Mouse (Mus musculus): ENCODE measurements around the gene Ryr2.
"Not testable (repeated sequence)": the region's sequence is repeated elsewhere in the genome, so short reads cannot be mapped to it uniquely, and the experiment has no call there.

Ryr2 gene

GRCm38 (mm10) chr13:11884175-11884574, 222.6 kb downstream of the Ryr2 start:
- in situ Hi-C loops (cut with MboI, MseI), result no loop called here

- in situ Hi-C loops (cut with MboI, MseI), result no loop called here
These were observed 224.4 kb downstream of the Ryr2 start for GRCm38 (mm10) chr13:11882359-11882758.

GRCm38 (mm10) chr13:11880503-11881227, 226.1 kb downstream of the Ryr2 start:
- in situ Hi-C loops (cut with MboI, MseI), result no loop called here

- in situ Hi-C loops (cut with MboI, MseI), result no loop called here
These were observed 227.7 kb downstream of the Ryr2 start for GRCm38 (mm10) chr13:11879037-11879436.

- in situ Hi-C loops (cut with MboI, MseI), result no loop called here
These were observed 231.9 kb downstream of the Ryr2 start for GRCm38 (mm10) chr13:11874852-11875251.

- in situ Hi-C loops (cut with MboI, MseI), result no loop called here
These were observed 236.8 kb downstream of the Ryr2 start for GRCm38 (mm10) chr13:11869971-11870370.

GRCm38 (mm10) chr13:11869486-11869885, 237.3 kb downstream of the Ryr2 start:
- in situ Hi-C loops (cut with MboI, MseI), result no loop called here

- in situ Hi-C loops (cut with MboI, MseI), result no loop called here
These were observed 237.8 kb downstream of the Ryr2 start for GRCm38 (mm10) chr13:11868979-11869378.

GRCm38 (mm10) chr13:11868056-11868455, 238.7 kb downstream of the Ryr2 start:
- in situ Hi-C loops (cut with MboI, MseI), result no loop called here

- in situ Hi-C loops (cut with MboI, MseI), result no loop called here
These were observed 241.5 kb downstream of the Ryr2 start for GRCm38 (mm10) chr13:11865261-11865660.

- in situ Hi-C loops (cut with MboI, MseI), result no loop called here
These were observed 255.1 kb downstream of the Ryr2 start for GRCm38 (mm10) chr13:11851691-11852090.

GRCm38 (mm10) chr13:11843889-11844288, 262.9 kb downstream of the Ryr2 start:
- in situ Hi-C loops (cut with MboI, MseI), result no loop called here

- in situ Hi-C loops (cut with MboI, MseI), result no loop called here
These were observed 268.9 kb downstream of the Ryr2 start for GRCm38 (mm10) chr13:11837870-11838269.

- in situ Hi-C loops (cut with MboI, MseI), result no loop called here
These were observed 269.6 kb downstream of the Ryr2 start for GRCm38 (mm10) chr13:11837152-11837551.

GRCm38 (mm10) chr13:11836304-11837078, 270.3 kb downstream of the Ryr2 start:
- in situ Hi-C loops (cut with MboI, MseI), result no loop called here

- in situ Hi-C loops (cut with MboI, MseI), result no loop called here
These were observed 275.5 kb downstream of the Ryr2 start for GRCm38 (mm10) chr13:11831210-11831609.

GRCm38 (mm10) chr13:11825563-11826226, 281.1 kb downstream of the Ryr2 start:
- in situ Hi-C loops (cut with MboI, MseI), result no loop called here

GRCm38 (mm10) chr13:11818723-11819122, 288.0 kb downstream of the Ryr2 start:
- in situ Hi-C loops (cut with MboI, MseI), result no loop called here

- in situ Hi-C loops (cut with MboI, MseI), result not testable (repeated sequence)
These were observed 297.4 kb downstream of the Ryr2 start for GRCm38 (mm10) chr13:11809365-11809764.

GRCm38 (mm10) chr13:11792536-11792935, 314.2 kb downstream of the Ryr2 start:
- in situ Hi-C loops (cut with MboI, MseI), result no loop called here

- in situ Hi-C loops (cut with MboI, MseI), result no loop called here
These were observed 316.2 kb downstream of the Ryr2 start for GRCm38 (mm10) chr13:11790536-11790935.

- in situ Hi-C loops (cut with MboI, MseI), result no loop called here
These were observed 324.2 kb downstream of the Ryr2 start for GRCm38 (mm10) chr13:11782411-11783155.

Data from T-helper 2 cell (primary cell).